14 mouse cellular contexts compared by ENCODE assay signal in the genomic region with DNA sequence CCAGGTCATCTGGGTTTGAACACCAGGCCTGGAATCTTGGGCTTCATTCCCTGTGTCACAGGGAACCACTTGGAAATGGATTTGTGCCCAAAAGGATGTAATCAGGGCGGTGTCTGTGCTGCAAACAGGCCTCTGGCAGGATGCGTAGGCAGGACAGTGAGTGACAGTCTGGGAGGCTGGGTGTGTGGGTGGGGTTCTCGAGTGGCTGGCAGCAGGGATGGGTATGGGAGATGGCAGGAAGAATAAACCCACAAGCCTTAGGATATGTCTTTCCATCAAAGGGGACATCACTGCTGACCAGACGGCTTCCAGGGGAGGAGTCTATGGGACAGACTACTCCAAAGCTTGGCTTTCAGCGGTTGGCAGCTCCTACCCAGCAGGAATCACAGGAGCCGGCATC.
DNase-seq lines count a peak whose midpoint lies in the region; ATAC-seq and TF ChIP-seq lines count a peak whose summit lies in the region.
"Had no signal": no experiment of that assay in that cellular context is flagged by ENCODE, and none has a peak within 500 bp of the region (broad histone marks: within the 10 kb centered on the region; RNA-seq: fewer than 3 reads in every experiment).

No protein-coding gene starts in this region.

- no peak for TF ChIP-seq CTCF in thymus, adult 2 months (IDR thresholded peaks at IDR 0.05; ENCODE audit: borderline replicate concordance, control insufficient read depth, extremely low read depth, insufficient read depth, low read length, poor library complexity)

- H3K4me3 ChIP-seq in thymus, adult 2 months (ENCODE audit: control insufficient read depth, insufficient read depth, low read length), result no peak overlapping the region
- H3K4me3 ChIP-seq: forebrain, embryonic 12.5 days; myocyte; stomach, embryonic 15.5 days had no signal

- 85% methylated on average over 6 of the region's 6 CpGs for WGBS in thymus, adult 2 months

- DNase-seq in kidney, postnatal 14 days, result peak; percentile 8
- no peak for DNase-seq in kidney, adult 11 months
- DNase-seq in layer of hippocampus, adult 11-12 months (ENCODE audit: low spot score), result peak; percentile 76
- peak; percentile 52 to 79 for DNase-seq in left cerebral cortex, adult 9 months (ENCODE audit: low spot score in 2 of 2)
- DNase-seq in right cerebral cortex, postnatal 14 days, result peak; percentile 57
- no peak for DNase-seq in thymus, adult 2 months
- no peak for DNase-seq in cerebellum, adult 18-20 months
- DNase-seq: embryo, embryonic 11 days; lung, embryonic 14.5 days had no signal

- TF ChIP-seq POLR2A in thymus, adult 2 months (IDR thresholded peaks at IDR 0.05; ENCODE audit: control insufficient read depth, extremely low read depth, insufficient read depth, low read length, poor library complexity), result no peak

- H3K4me1 ChIP-seq in thymus, adult 2 months (replicated peaks; ENCODE audit: control insufficient read depth, insufficient read depth, low read length), result no peaks in the 10 kb centered on the region
- H3K4me1 ChIP-seq: forebrain, embryonic 12.5 days; stomach, embryonic 15.5 days had no signal

- no peaks in the 10 kb centered on the region for H3K36me3 ChIP-seq in thymus, adult 2 months (ENCODE audit: control insufficient read depth, insufficient read depth, low read length)
- H3K36me3 ChIP-seq: forebrain, embryonic 12.5 days; stomach, embryonic 15.5 days had no signal

- no peaks in the 10 kb centered on the region for H3K27me3 ChIP-seq in thymus, adult 2 months (ENCODE audit: control insufficient read depth, insufficient read depth, low read length)
- H3K27me3 ChIP-seq: forebrain, embryonic 12.5 days; stomach, embryonic 15.5 days had no signal

- no peak overlapping the region for H3K27ac ChIP-seq in thymus, adult 2 months (ENCODE audit: control insufficient read depth, insufficient read depth, low read length)
- H3K27ac ChIP-seq: forebrain, embryonic 12.5 days; stomach, embryonic 15.5 days had no signal

- no peak for ATAC-seq in megakaryocyte-erythroid progenitor cell, adult 5-6 weeks (replicated peaks; ENCODE audit: low FRiP score, low TSS enrichment, poor library complexity, severe bottlenecking)
- ATAC-seq: hindbrain, embryonic 16.5 days had no signal

Comparison
In these comparisons a context has a peak if more than half of its experiments do, and no peak if none do; other contexts are left out.
1. DNase-seq: peak in kidney, postnatal 14 days (single experiment), layer of hippocampus, adult 11-12 months (single experiment), left cerebral cortex, adult 9 months (2 of 2) and right cerebral cortex, postnatal 14 days (single experiment); none in kidney, adult 11 months (single experiment), thymus, adult 2 months (single experiment) and cerebellum, adult 18-20 months (0 of 2).